Mouse (Mus musculus): Measurements from ENCODE around the gene Cd248.

GRCm38 (mm10) chr19:5037678-5038571, 30.0 kb upstream of the Cd248 start:
- TF ChIP-seq CTCF (IDR thresholded peaks at IDR 0.05; ENCODE audit: control insufficient read depth, insufficient read depth, low read length) (no peak), POLR2A (IDR thresholded peaks at IDR 0.05; ENCODE audit: borderline replicate concordance, control insufficient read depth, low read depth, low read length) (no peak)
